Mouse (Mus musculus) midbrain, embryonic 14.5 days (tissue): ENCODE measurements around the gene Igfbpl1. TPM values are rescaled to one million over a fixed set of nuclear protein-coding genes. Genes with fewer than 3 reads are reported as not detected.

Experiments
- ATAC-seq: fragments of 200-750 bp; cut with Nextera tagmentation; 2 replicates; pipeline ENCODE4 v1.8.0; 2017; ENCODE audit warnings: moderate number of reproducible peaks, moderate library complexity; ENCODE audit not compliant: low FRiP score, low TSS enrichment
- DNase-seq: peaks from one replicate; pipeline ENCODE4 v3.0.0-alpha.2; 2015
- H3K27ac ChIP-seq: fragments of 300-500 bp; sonication (generic); replicated peaks from 2 replicates; pipeline ENCODE4 v1.5.1; 2014; ENCODE audit warnings: mild to moderate bottlenecking, low read depth, low read length, moderate library complexity
- H3K27me3 ChIP-seq: fragments of 300-500 bp; sonication (generic); 2 replicates; pipeline ENCODE4 v1.6.1; 2014; ENCODE audit warnings: low read length, control low read depth, mixed read lengths; ENCODE audit not compliant: control insufficient read depth, insufficient read depth
- H3K36me3 ChIP-seq: fragments of 300-500 bp; sonication (generic); 2 replicates; pipeline ENCODE4 v1.6.1; 2014; ENCODE audit warnings: low read length, control low read depth; ENCODE audit not compliant: control insufficient read depth, insufficient read depth
- H3K4me1 ChIP-seq: fragments of 300-500 bp; sonication (generic); 2 replicates; pipeline ENCODE4 v1.6.1; 2014; ENCODE audit warnings: mild to moderate bottlenecking, antibody characterized with exemption, low read length, control low read depth; ENCODE audit not compliant: control insufficient read depth, insufficient read depth
- H3K4me2 ChIP-seq: fragments of 300-500 bp; sonication (generic); 2 replicates; pipeline ENCODE4 v1.6.1; 2014; ENCODE audit warnings: mild to moderate bottlenecking, low read length, moderate library complexity
- H3K4me3 ChIP-seq: fragments of 300-500 bp; sonication (generic); replicated peaks from 2 replicates; pipeline ENCODE4 v1.5.1; 2014; ENCODE audit warnings: low read depth, low read length
- H3K9ac ChIP-seq: fragments of 300-500 bp; sonication (generic); replicated peaks from 2 replicates; pipeline ENCODE4 v1.6.1; 2014; ENCODE audit warnings: mild to moderate bottlenecking, low read length, moderate library complexity
- H3K9me3 ChIP-seq: fragments of 300-500 bp; sonication (generic); 2 replicates; pipeline ENCODE4 v1.6.1; 2016; ENCODE audit warnings: low read length, control low read depth, mixed read lengths; ENCODE audit not compliant: control insufficient read depth
- WGBS: fragments of 180-500 bp; shearing (Covaris S2); extraction: QIAGEN DNeasy Blood & Tissue Kit; methylation state at CpG from one replicate; pipeline ENCODE4 v1.1.7; 2014; 5-methylcytosine and 5-hydroxymethylcytosine counted together
- polyA plus RNA-seq: library from polyadenylated mRNA; unstranded; fragments of >200 nt; fragmentation: Nextera tagmentation; extraction: Ambion mirVana; gene quantifications from 2 replicates; pipeline ENCODE4 v1.2.1, GENCODE M21; 2014

Gene Igfbpl1
- polyA plus RNA-seq, 1 experiment from 2014 or later = 112 TPM

- peaks cover 15% of the 10 kb centered on the region; the same call in 1 of the 2 replicates for H3K27me3 ChIP-seq
- 5% methylated on average over 4 of the region's 4 CpGs for WGBS
- no peaks in the 10 kb centered on the region for H3K36me3 ChIP-seq
- H3K4me2 ChIP-seq = no peak overlapping the region
- H3K27ac ChIP-seq = peak overlapping the region; percentile 61
- peak overlapping the region; percentile 29; the same call in 1 of the 2 replicates for H3K9ac ChIP-seq
- peaks cover 53% of the 10 kb centered on the region for H3K4me1 ChIP-seq
- ATAC-seq (0 out of 2 replicates have a peak, but pooled peaks have one; percentile 28), DNase-seq (no peak)
- H3K9me3 ChIP-seq = no peaks in the 10 kb centered on the region
- no peak overlapping the region for H3K4me3 ChIP-seq
Observed at GRCm38 (mm10) chr4:45770638-45771033, 56.1 kb downstream of the Igfbpl1 start.

GRCm38 (mm10) chr4:45769791-45770637, 56.7 kb downstream of the Igfbpl1 start:
- no peaks in the 10 kb centered on the region for H3K36me3 ChIP-seq
- no peak overlapping the region for H3K4me2 ChIP-seq
- no peak overlapping the region for H3K4me3 ChIP-seq
- H3K9ac ChIP-seq = peak overlapping the region; percentile 29; the same call in 1 of the 2 replicates
- ATAC-seq = no peak
- DNase-seq = peak; percentile 65
- peaks cover 15% of the 10 kb centered on the region; the same call in 1 of the 2 replicates for H3K27me3 ChIP-seq
- peaks cover 59% of the 10 kb centered on the region for H3K4me1 ChIP-seq
- peak overlapping the region; percentile 61 for H3K27ac ChIP-seq
- no peaks in the 10 kb centered on the region for H3K9me3 ChIP-seq
- WGBS = 8% methylated on average over 10 of the region's 10 CpGs

GRCm38 (mm10) chr4:45769141-45769540, 57.6 kb downstream of the Igfbpl1 start:
- no peak overlapping the region for H3K4me3 ChIP-seq
- 38% methylated on average over 10 of the region's 10 CpGs for WGBS
- H3K36me3 ChIP-seq = no peaks in the 10 kb centered on the region
- H3K4me2 ChIP-seq = no peak overlapping the region
- no peak for DNase-seq
- no peak overlapping the region for H3K9ac ChIP-seq
- ATAC-seq = no peak
- peaks cover 68% of the 10 kb centered on the region for H3K4me1 ChIP-seq
- no peaks in the 10 kb centered on the region for H3K9me3 ChIP-seq
- peak overlapping the region; percentile 41; the same call in 1 of the 2 replicates for H3K27ac ChIP-seq
- peaks cover 15% of the 10 kb centered on the region; the same call in 1 of the 2 replicates for H3K27me3 ChIP-seq

GRCm38 (mm10) chr4:45767891-45768558, 58.7 kb downstream of the Igfbpl1 start:
- H3K9ac ChIP-seq = no peak overlapping the region
- H3K4me1 ChIP-seq = peaks cover 79% of the 10 kb centered on the region
- no peak overlapping the region for H3K4me3 ChIP-seq
- ATAC-seq (no peak), DNase-seq (no peak)
- peaks cover 18% of the 10 kb centered on the region; the same call in 1 of the 2 replicates for H3K27me3 ChIP-seq
- no peaks in the 10 kb centered on the region for H3K36me3 ChIP-seq
- no peak overlapping the region for H3K4me2 ChIP-seq
- 0 out of 2 replicates have a peak overlapping the region, but pooled peaks have one; percentile 13 for H3K27ac ChIP-seq
- H3K9me3 ChIP-seq = no peaks in the 10 kb centered on the region
- WGBS = 56% methylated on average over 11 of the region's 11 CpGs

- peaks cover 78% of the 10 kb centered on the region for H3K4me1 ChIP-seq
Observed at GRCm38 (mm10) chr4:45766774-45767173, 59.9 kb downstream of the Igfbpl1 start.

GRCm38 (mm10) chr4:45765565-45766201, 61.0 kb downstream of the Igfbpl1 start:
- peak overlapping the region; percentile 45 for H3K4me2 ChIP-seq
- H3K27me3 ChIP-seq = peaks cover 25% of the 10 kb centered on the region
- H3K36me3 ChIP-seq = no peaks in the 10 kb centered on the region
- DNase-seq (peak; percentile 76), ATAC-seq (peak; percentile 37; the same call in 1 of the 2 replicates)
- no peak overlapping the region for H3K4me3 ChIP-seq
- peak overlapping the region; percentile 36 for H3K9ac ChIP-seq
- peak overlapping the region; percentile 80 for H3K27ac ChIP-seq
- 2% methylated on average over 16 of the region's 18 CpGs for WGBS
- H3K9me3 ChIP-seq = no peaks in the 10 kb centered on the region
- peaks cover 67% of the 10 kb centered on the region for H3K4me1 ChIP-seq

More at GRCm38 (mm10) chr4:45766774-45767173, 59.9 kb downstream of the Igfbpl1 start:
- Histone ChIP-seq H3K27me3 (peaks cover 23% of the 10 kb centered on the region), H3K27ac (no peak overlapping the region), H3K4me3 (no peak overlapping the region), H3K4me2 (no peak overlapping the region), H3K9me3 (no peaks in the 10 kb centered on the region), H3K9ac (no peak overlapping the region), H3K36me3 (no peaks in the 10 kb centered on the region)
- ATAC-seq (no peak), DNase-seq (no peak)
- WGBS = 63% methylated on average over 7 of the region's 7 CpGs

GRCm38 (mm10) chr4:45765121-45765564, 61.6 kb downstream of the Igfbpl1 start:
- H3K4me1 ChIP-seq = peaks cover 62% of the 10 kb centered on the region
- ATAC-seq = no peak
- under 1% methylated on average over 16 of the region's 16 CpGs for WGBS

GRCm38 (mm10) chr4:45764141-45764494, 62.6 kb downstream of the Igfbpl1 start:
- Histone ChIP-seq H3K4me3 (no peak overlapping the region), H3K9ac (peak overlapping the region; percentile 24; the same call in 1 of the 2 replicates), H3K27ac (peak overlapping the region; percentile 80), H3K9me3 (no peaks in the 10 kb centered on the region), H3K36me3 (no peaks in the 10 kb centered on the region), H3K27me3 (peaks cover 30% of the 10 kb centered on the region), H3K4me2 (peak overlapping the region; percentile 32), H3K4me1 (peaks cover 53% of the 10 kb centered on the region)
- 6% methylated on average over 10 of the region's 10 CpGs for WGBS
- DNase-seq (no peak), ATAC-seq (no peak)

More at GRCm38 (mm10) chr4:45765121-45765564, 61.6 kb downstream of the Igfbpl1 start:
- Histone ChIP-seq H3K36me3 (no peaks in the 10 kb centered on the region), H3K9me3 (no peaks in the 10 kb centered on the region), H3K4me3 (no peak overlapping the region), H3K27me3 (peaks cover 30% of the 10 kb centered on the region), H3K9ac (peak overlapping the region; percentile 36), H3K27ac (peak overlapping the region; percentile 80), H3K4me2 (peak overlapping the region; percentile 45)
- DNase-seq = peak; percentile 64
